32 mouse cellular contexts compared by ENCODE assay signal in genomic region chr3:83049680-83050079, GRCm38 (mm10). TPM values are rescaled to one million over a fixed set of nuclear protein-coding genes. Genes with fewer than 3 reads are reported as not detected.
A peak's percentile ranks its signal among the peaks of the same experiment; 100 is the strongest.
DNase-seq lines count a peak whose midpoint lies in the region; ATAC-seq lines count a peak whose summit lies in the region.
"Had no signal": no experiment of that assay in that cellular context is flagged by ENCODE, and none has a peak within 500 bp of the region (broad histone marks: within the 10 kb centered on the region; RNA-seq: fewer than 3 reads in every experiment).

Fgb (minus strand) TSS chr3:83049863.

- no peaks in the 10 kb centered on the region; the same call in 1 of the 2 replicates for H3K27me3 ChIP-seq in erythroblast, embryonic 14.5 days (ENCODE audit: control insufficient read depth)
- no peaks in the 10 kb centered on the region for H3K27me3 ChIP-seq in intestine, embryonic 16.5 days (replicated peaks; ENCODE audit: control insufficient read depth, insufficient read depth, low read length)
- H3K27me3 ChIP-seq in liver, embryonic 11.5 days (replicated peaks; ENCODE audit: control insufficient read depth, insufficient read depth, low read length), result no peaks in the 10 kb centered on the region
- H3K27me3 ChIP-seq in liver, embryonic 16.5 days (ENCODE audit: control insufficient read depth, insufficient read depth, low read depth, low read length), result no peaks in the 10 kb centered on the region
- H3K27me3 ChIP-seq: heart, embryonic 12.5 days; limb, embryonic 15.5 days; midbrain, embryonic 13.5 days; neural tube, embryonic 13.5 days had no signal

- WGBS in intestine, embryonic 16.5 days, result 66% methylated on average over 8 of the region's 8 CpGs
- 79% methylated on average over 8 of the region's 8 CpGs for WGBS in liver, embryonic 11.5 days
- 55% methylated on average over 8 of the region's 8 CpGs for WGBS in liver, embryonic 16.5 days (ENCODE audit: insufficient replicate concordance)

- no peak for DNase-seq in liver, embryonic 11.5 days (ENCODE audit: low spot score)
- DNase-seq in left cerebral cortex, postnatal 36 days (ENCODE audit: low spot score in 2 of 2), result no peak
- DNase-seq in cerebellum, adult 11-12 months, result no peak
- no peak for DNase-seq in gastrocnemius, postnatal 25 days
- DNase-seq: cerebellum, adult 9-10 months; embryo, embryonic 11 days; gastrocnemius, postnatal 10 days; kidney, adult 2 months; layer of hippocampus, postnatal 36 days; lung, postnatal 10 days; thymus, adult 18-20 months; thymus, postnatal 25 days had no signal

- no peak for ATAC-seq in erythroblast, adult 5-6 weeks (replicated peaks; ENCODE audit: low FRiP score, poor library complexity, severe bottlenecking)
- 0 out of 2 replicates have a peak, but pooled peaks have one; percentile 45 for ATAC-seq in intestine, embryonic 16.5 days
- ATAC-seq in liver, embryonic 11.5 days (replicated peaks; ENCODE audit: low FRiP score), result peak; percentile 32; the same call in 1 of the 2 replicates
- ATAC-seq in liver, embryonic 16.5 days (ENCODE audit: low read depth), result peak; percentile 64
- ATAC-seq: forebrain, embryonic 16.5 days; midbrain, embryonic 13.5 days; Patski had no signal

- H3K27ac ChIP-seq in intestine, embryonic 16.5 days (ENCODE audit: low read length), result no peak within 1 kb of the TSS
- no peak within 1 kb of the TSS for H3K27ac ChIP-seq in liver, embryonic 11.5 days (ENCODE audit: low read depth, low read length)
- H3K27ac ChIP-seq in liver, embryonic 16.5 days (ENCODE audit: low read length), result peak within 1 kb of the TSS; percentile 47; the same call in 1 of the 2 replicates
- H3K27ac ChIP-seq: embryonic facial prominence, embryonic 12.5 days; hindbrain, embryonic 14.5 days; layer of hippocampus, adult 2 months; limb, embryonic 10.5 days; limb, embryonic 15.5 days; macrophage; midbrain, embryonic 13.5 days; neural tube, embryonic 13.5 days had no signal

- H3K9me3 ChIP-seq in erythroblast, embryonic 14.5 days (ENCODE audit: control insufficient read depth, low read length), result no peaks in the 10 kb centered on the region
- no peaks in the 10 kb centered on the region for H3K9me3 ChIP-seq in intestine, embryonic 16.5 days (ENCODE audit: control insufficient read depth, low read length)
- no peaks in the 10 kb centered on the region for H3K9me3 ChIP-seq in liver, embryonic 11.5 days (ENCODE audit: control insufficient read depth, low read length)
- H3K9me3 ChIP-seq in liver, embryonic 16.5 days (replicated peaks; ENCODE audit: control insufficient read depth, low read length), result no peaks in the 10 kb centered on the region
- H3K9me3 ChIP-seq: embryonic facial prominence, embryonic 12.5 days; heart, embryonic 12.5 days; limb, embryonic 10.5 days; limb, embryonic 15.5 days; midbrain, embryonic 13.5 days; neural tube, embryonic 13.5 days had no signal

- no peak within 1 kb of the TSS for H3K9ac ChIP-seq in intestine, embryonic 16.5 days (ENCODE audit: low read depth, low read length)
- H3K9ac ChIP-seq in liver, embryonic 11.5 days (ENCODE audit: low read depth, low read length), result no peak within 1 kb of the TSS
- H3K9ac ChIP-seq in liver, embryonic 16.5 days (ENCODE audit: low read depth, low read length), result no peak within 1 kb of the TSS; the same call in 1 of the 2 replicates
- H3K9ac ChIP-seq: embryonic facial prominence, embryonic 12.5 days; heart, embryonic 12.5 days; hindbrain, embryonic 14.5 days; limb, embryonic 15.5 days; midbrain, embryonic 13.5 days; neural tube, embryonic 13.5 days had no signal

- H3K4me1 ChIP-seq in erythroblast, embryonic 14.5 days (ENCODE audit: control insufficient read depth), result peaks cover 7% of the 10 kb centered on the region
- H3K4me1 ChIP-seq in intestine, embryonic 16.5 days (ENCODE audit: control insufficient read depth, insufficient read depth, low read length), result no peaks in the 10 kb centered on the region
- peaks cover 3% of the 10 kb centered on the region; the same call in 1 of the 2 replicates for H3K4me1 ChIP-seq in liver, embryonic 11.5 days (replicated peaks; ENCODE audit: control insufficient read depth, insufficient read depth, low read length)
- H3K4me1 ChIP-seq in liver, embryonic 16.5 days (ENCODE audit: control insufficient read depth, low read depth, low read length), result peaks cover 4% of the 10 kb centered on the region; the same call in 1 of the 2 replicates
- H3K4me1 ChIP-seq: embryonic facial prominence, embryonic 12.5 days; heart, embryonic 12.5 days; limb, embryonic 10.5 days; limb, embryonic 15.5 days; midbrain, embryonic 13.5 days; neural tube, embryonic 13.5 days had no signal

- no peak within 1 kb of the TSS for H3K4me2 ChIP-seq in intestine, embryonic 16.5 days (ENCODE audit: low read depth, low read length)
- peak within 1 kb of the TSS; percentile 41; the same call in 1 of the 2 replicates for H3K4me2 ChIP-seq in liver, embryonic 11.5 days
- H3K4me2 ChIP-seq in liver, embryonic 16.5 days (ENCODE audit: low read depth, low read length), result no peak within 1 kb of the TSS
- H3K4me2 ChIP-seq: embryonic facial prominence, embryonic 12.5 days; heart, embryonic 12.5 days; hindbrain, embryonic 14.5 days; limb, embryonic 15.5 days; midbrain, embryonic 13.5 days; neural tube, embryonic 13.5 days had no signal

- peaks cover 2% of the 10 kb centered on the region; the same call in 1 of the 2 replicates for H3K36me3 ChIP-seq in erythroblast, embryonic 14.5 days (ENCODE audit: control insufficient read depth)
- no peaks in the 10 kb centered on the region for H3K36me3 ChIP-seq in intestine, embryonic 16.5 days (ENCODE audit: control insufficient read depth, insufficient read depth, low read length)
- H3K36me3 ChIP-seq in liver, embryonic 11.5 days (ENCODE audit: control insufficient read depth, insufficient read depth, low read length), result no peaks in the 10 kb centered on the region
- H3K36me3 ChIP-seq in liver, embryonic 16.5 days (ENCODE audit: control insufficient read depth, insufficient read depth), result no peaks in the 10 kb centered on the region
- H3K36me3 ChIP-seq: embryonic facial prominence, embryonic 12.5 days; heart, embryonic 12.5 days; limb, embryonic 10.5 days; limb, embryonic 15.5 days; midbrain, embryonic 13.5 days; neural tube, embryonic 13.5 days had no signal

- H3K4me3 ChIP-seq in erythroblast, embryonic 14.5 days (replicated peaks), result peak within 1 kb of the TSS; percentile 43
- H3K4me3 ChIP-seq in intestine, embryonic 16.5 days (ENCODE audit: low read length), result no peak within 1 kb of the TSS
- H3K4me3 ChIP-seq in liver, embryonic 11.5 days (ENCODE audit: low read depth, low read length), result peak within 1 kb of the TSS; percentile 15
- H3K4me3 ChIP-seq in liver, embryonic 16.5 days (ENCODE audit: low read depth, low read length), result peak within 1 kb of the TSS; percentile 51
- H3K4me3 ChIP-seq: embryonic facial prominence, embryonic 12.5 days; heart, embryonic 12.5 days; layer of hippocampus, adult 2 months; limb, embryonic 10.5 days; limb, embryonic 15.5 days; midbrain, embryonic 13.5 days; neural tube, embryonic 13.5 days had no signal

- intact Hi-C loops in left cerebral cortex, postnatal 36 days (cut with DNase I), result loop anchor here (10.0 kb wide), 2 partner anchors 175 to 1015 kb away; partner anchors contain the start of gene Rbm46

RNA-seq across cellular contexts. Expression of gene Fgb, which starts in this region (rescaled TPM):
- polyA plus RNA-seq in erythroblast, embryonic 14.5 days (2012), result 0.03 and 0.04 TPM in 2 replicates
- not detected in 2 replicates for total RNA-seq in erythroblast, adult 5-6 weeks (2015; ENCODE audit: low replicate concordance)
- total RNA-seq in erythroblast, adult 5-6 weeks (2017; ENCODE audit: low replicate concordance), result not detected in 2 replicates
- polyA plus RNA-seq in intestine, embryonic 16.5 days (2015; fragmentation: Nextera tagmentation; extraction: Ambion mirVana), result 10.5 and 13.7 TPM in 2 replicates
- polyA plus RNA-seq in liver, embryonic 11.5 days (2014; fragmentation: Nextera tagmentation; extraction: Ambion mirVana), result 176 and 188 TPM in 2 replicates
- 794 and 880 TPM in 2 replicates for polyA plus RNA-seq in liver, embryonic 16.5 days (2015; fragmentation: Nextera tagmentation; extraction: Ambion mirVana)
- not detected for total RNA-seq in left cerebral cortex, postnatal 36 days (2021)
- total RNA-seq in gastrocnemius, postnatal 25 days (2021), result not detected
- total RNA-seq: granulocyte monocyte progenitor cell, adult 5-6 weeks; hematopoietic stem cell, adult 5-6 weeks; layer of hippocampus, adult 2 months; layer of hippocampus, postnatal 36 days; megakaryocyte-erythroid progenitor cell, adult 5-6 weeks; MEL had no signal
- polyA plus RNA-seq: forebrain, embryonic 11.5 days; hindbrain, embryonic 14.5 days; limb, embryonic 10.5 days; macrophage; Patski had no signal

Comparison
In these comparisons a context has a peak if more than half of its experiments do, and no peak if none do; other contexts are left out.
1. RNA of gene Fgb (polyA plus RNA-seq): 794 to 880 TPM in liver, embryonic 16.5 days, 176 to 188 TPM in liver, embryonic 11.5 days and 10.5 to 13.7 TPM in intestine, embryonic 16.5 days; 0.03 to 0.04 TPM in erythroblast, embryonic 14.5 days; every median in the first group is over 10 times any median in the second.
2. RNA of gene Fgb (polyA plus RNA-seq): 794 to 880 TPM in liver, embryonic 16.5 days and 176 to 188 TPM in liver, embryonic 11.5 days; 10.5 to 13.7 TPM in intestine, embryonic 16.5 days; every median in the first group is over 10 times any median in the second.